Mouse (Mus musculus) stomach, embryonic 14.5 days (tissue): ENCODE measurements around the gene Zmynd15. TPM values are rescaled to one million over a fixed set of nuclear protein-coding genes. Genes with fewer than 3 reads are reported as not detected.
A peak's percentile ranks its signal among the peaks of the same experiment; 100 is the strongest.

ENCODE experiments used
- ATAC-seq: fragments of 200-750 bp; cut with Nextera tagmentation; 2 replicates; pipeline ENCODE4 v1.8.0; 2017; ENCODE audit warnings: low read depth, moderate TSS enrichment; ENCODE audit not compliant: insufficient number of reproducible peaks, insufficient read depth, low FRiP score
- H3K27ac ChIP-seq: fragments of 300-500 bp; sonication (generic); 2 replicates; pipeline ENCODE4 v1.5.1; 2014; ENCODE audit warnings: mild to moderate bottlenecking, low read length, moderate library complexity, mixed read lengths
- H3K27me3 ChIP-seq: fragments of 300-500 bp; sonication (generic); 2 replicates; pipeline ENCODE4 v1.6.1; 2014; ENCODE audit warnings: low read length, control low read depth, mixed read lengths; ENCODE audit not compliant: control insufficient read depth, insufficient read depth
- H3K36me3 ChIP-seq: fragments of 300-500 bp; sonication (generic); 2 replicates; pipeline ENCODE4 v1.6.1; 2014; ENCODE audit warnings: mild to moderate bottlenecking, control low read depth, low read length, moderate library complexity, mixed read lengths; ENCODE audit not compliant: control insufficient read depth, insufficient read depth
- H3K4me1 ChIP-seq: fragments of 300-500 bp; sonication (generic); 2 replicates; pipeline ENCODE4 v1.6.1; 2014; ENCODE audit warnings: low read length, control low read depth, mixed read lengths; ENCODE audit not compliant: control insufficient read depth, insufficient read depth
- H3K4me2 ChIP-seq: fragments of 300-500 bp; sonication (generic); replicated peaks from 2 replicates; pipeline ENCODE4 v1.6.1; 2014; ENCODE audit warnings: low read depth, low read length, control low read depth
- H3K4me3 ChIP-seq: fragments of 300-500 bp; sonication (generic); 2 replicates; pipeline ENCODE4 v1.5.1; 2014; ENCODE audit warnings: low read depth, low read length, control low read depth
- H3K9ac ChIP-seq: fragments of 300-500 bp; sonication (generic); replicated peaks from 2 replicates; pipeline ENCODE4 v1.6.1; 2014; ENCODE audit warnings: low read depth, mild to moderate bottlenecking, control low read depth, low read length, moderate library complexity, mixed read lengths
- H3K9me3 ChIP-seq: fragments of 300-500 bp; sonication (generic); 2 replicates; pipeline ENCODE4 v1.6.1; 2016; ENCODE audit warnings: low read depth, low read length, control low read depth; ENCODE audit not compliant: control insufficient read depth
- WGBS: fragments of 180-500 bp; shearing (Covaris S2); extraction: QIAGEN DNeasy Blood & Tissue Kit; methylation state at CpG from one replicate; pipeline ENCODE4 v1.1.7; 2014; 5-methylcytosine and 5-hydroxymethylcytosine counted together
- polyA plus RNA-seq: library from polyadenylated mRNA; unstranded; fragments of >200 nt; fragmentation: Nextera tagmentation; extraction: Ambion mirVana; gene quantifications from 2 replicates; pipeline ENCODE4 v1.2.1, GENCODE M21; 2014

Zmynd15 gene
- polyA plus RNA-seq, 1 experiment from 2014 or later, result 0.39 TPM

DNA sequence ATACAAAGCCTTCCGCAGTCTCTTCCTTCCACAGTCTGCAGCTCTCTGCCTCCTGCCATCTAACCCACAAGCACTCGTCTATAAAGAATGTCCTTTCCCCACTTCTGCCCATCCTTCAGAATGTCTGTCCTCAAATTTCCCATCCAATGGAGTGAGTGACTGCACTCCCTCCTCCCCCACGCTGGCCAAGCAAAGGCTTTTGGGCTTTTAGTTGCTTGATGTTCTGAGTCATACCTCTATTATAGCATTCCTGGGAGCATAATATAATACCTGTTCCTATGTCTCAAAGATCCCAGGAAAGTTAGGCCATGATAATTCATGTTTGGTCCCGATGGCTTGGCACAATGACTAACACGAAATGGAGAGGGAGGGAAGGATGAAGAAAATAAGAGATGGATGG lies 27.7 kb upstream of the Zmynd15 start:
- Histone ChIP-seq H3K4me1 (peaks cover 14% of the 10 kb centered on the region; the same call in 1 of the 2 replicates), H3K4me3 (peak overlapping the region; percentile 70), H3K27me3 (no peaks in the 10 kb centered on the region), H3K27ac (peak overlapping the region; percentile 69; the same call in 1 of the 2 replicates), H3K9ac (0 out of 2 replicates have a peak overlapping the region, but pooled peaks have one; percentile 18), H3K4me2 (peak overlapping the region; percentile 34; the same call in 1 of the 2 replicates), H3K36me3 (no peaks in the 10 kb centered on the region; the same call in 1 of the 2 replicates), H3K9me3 (no peaks in the 10 kb centered on the region)
- WGBS, result 28% methylated on average over 5 of the region's 5 CpGs
- ATAC-seq, result no peak

DNA sequence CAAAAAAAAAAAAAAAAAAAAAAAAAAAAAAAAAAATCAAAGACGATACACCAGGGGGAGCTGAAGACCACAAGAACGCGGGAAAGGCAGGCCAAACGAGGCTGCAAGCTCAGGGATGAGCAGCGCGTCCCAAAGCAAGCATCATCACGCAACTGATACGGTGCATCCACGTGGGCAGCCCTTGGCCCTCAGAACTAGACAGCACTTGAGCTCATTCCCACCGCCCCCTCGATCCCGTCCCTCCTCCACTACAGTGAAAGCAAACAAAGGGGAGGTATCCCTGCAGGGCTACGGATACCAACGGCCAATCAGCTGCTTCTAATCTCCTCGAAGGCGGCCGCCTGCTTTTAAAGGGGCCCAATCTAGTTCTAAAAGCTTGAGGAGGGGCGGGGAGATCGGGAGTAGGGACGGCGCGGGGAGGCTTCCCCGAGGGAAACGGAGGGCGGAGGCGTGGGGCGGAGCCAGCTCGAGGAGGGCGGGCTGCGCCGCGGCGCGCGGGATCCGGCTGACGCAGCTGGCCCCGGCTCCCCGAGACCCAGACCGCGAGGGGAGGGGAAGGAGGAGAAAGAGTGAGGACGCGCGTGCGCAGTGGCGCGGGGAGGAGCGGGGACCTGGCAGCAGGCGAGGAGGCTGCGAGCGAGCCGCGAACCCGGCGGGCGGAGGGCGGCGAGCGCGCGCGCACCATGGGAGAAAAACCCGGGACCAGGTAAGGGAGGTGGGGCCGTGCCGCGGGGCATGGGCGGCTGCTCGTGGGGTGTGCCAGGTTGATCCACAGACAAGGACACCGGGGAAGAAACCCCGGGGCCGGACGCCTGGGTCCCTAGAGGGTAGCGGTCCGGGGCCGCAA lies 27.0 kb upstream of the Zmynd15 start, which contains the start of gene Arrb2:
TSS of gene Arrb2 (plus strand) at position 588 of the 847 bp plus-strand sequence.
- under 1% methylated on average over 75 of the region's 75 CpGs for WGBS
- peak; percentile 95 for ATAC-seq

DNA sequence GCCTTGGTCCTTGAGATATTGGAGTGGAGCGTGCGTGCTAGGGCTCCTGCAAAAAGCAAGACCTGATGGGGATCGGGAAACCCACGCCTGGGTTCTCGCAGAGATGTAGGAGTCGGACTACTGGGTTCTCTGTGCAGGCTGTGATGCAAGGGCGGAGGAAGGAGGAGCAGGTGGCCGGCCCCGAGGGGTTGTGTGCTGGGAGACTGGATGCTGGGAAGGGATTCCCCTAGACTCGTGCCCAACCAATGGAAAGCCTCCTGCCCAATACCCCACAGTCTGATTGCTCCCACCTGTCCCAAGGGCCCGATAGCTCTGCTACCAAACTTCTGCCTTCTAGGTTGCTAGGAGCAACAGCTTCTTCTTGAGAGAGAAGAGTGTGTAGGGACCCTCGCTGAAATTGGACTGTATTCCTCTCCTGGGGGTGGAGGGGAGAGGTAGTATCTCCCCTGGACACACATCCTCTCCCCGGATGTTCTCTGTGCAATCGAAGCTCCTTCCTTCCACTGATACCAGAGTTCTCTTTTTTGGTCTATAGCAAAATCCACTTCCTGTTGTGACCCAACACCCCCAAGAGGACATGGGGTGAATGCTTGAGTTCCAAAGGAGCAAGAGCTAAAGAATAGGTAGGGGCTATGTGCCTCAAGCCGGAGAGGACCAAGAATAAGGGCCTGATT lies 26.2 kb upstream of the Zmynd15 start:
- Histone ChIP-seq H3K27me3 (no peaks in the 10 kb centered on the region), H3K27ac (peak overlapping the region; percentile 69), H3K9ac (peak overlapping the region; percentile 65), H3K9me3 (no peaks in the 10 kb centered on the region), H3K4me2 (peak overlapping the region; percentile 83), H3K4me1 (peaks cover 14% of the 10 kb centered on the region; the same call in 1 of the 2 replicates), H3K4me3 (peak overlapping the region; percentile 70), H3K36me3 (peaks cover 7% of the 10 kb centered on the region; the same call in 1 of the 2 replicates)
- WGBS, result 8% methylated on average over 15 of the region's 15 CpGs
- ATAC-seq, result peak; percentile 20; the same call in 1 of the 2 replicates

More for the DNA sequence above, 27.0 kb upstream of the Zmynd15 start, which contains the start of gene Arrb2:
- Histone ChIP-seq H3K9me3 (no peaks in the 10 kb centered on the region), H3K36me3 (peaks cover 6% of the 10 kb centered on the region; the same call in 1 of the 2 replicates), H3K4me2 (peak within 1 kb of the TSS; percentile 83), H3K27ac (peak within 1 kb of the TSS; percentile 69), H3K4me3 (peak within 1 kb of the TSS; percentile 70), H3K27me3 (no peaks in the 10 kb centered on the region), H3K4me1 (peaks cover 14% of the 10 kb centered on the region; the same call in 1 of the 2 replicates), H3K9ac (peak within 1 kb of the TSS; percentile 65)

DNA sequence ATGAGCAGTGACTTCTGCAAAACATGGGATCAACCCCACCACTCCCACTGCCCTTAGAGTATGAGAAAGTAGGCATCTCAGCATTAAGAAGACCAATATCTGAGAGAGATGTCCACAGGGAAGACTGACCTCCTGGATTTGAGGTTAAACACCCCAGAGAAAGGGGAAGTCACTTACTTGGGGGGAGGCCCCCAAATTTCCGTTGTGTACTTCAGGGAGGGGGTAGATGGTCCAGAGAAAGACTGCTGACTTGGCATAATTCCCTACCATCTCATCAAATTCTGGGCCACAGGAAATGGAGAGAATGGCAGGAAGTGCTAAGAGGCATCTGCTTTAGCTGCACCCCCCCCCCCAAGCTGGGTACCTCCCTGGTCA lies 25.7 kb upstream of the Zmynd15 start:
- no peak for ATAC-seq
- peak overlapping the region; percentile 70; the same call in 1 of the 2 replicates for H3K4me3 ChIP-seq
- no peak overlapping the region for H3K27ac ChIP-seq
- H3K4me2 ChIP-seq, result peak overlapping the region; percentile 83
- H3K9ac ChIP-seq, result no peak overlapping the region
- H3K36me3 ChIP-seq, result peaks cover 13% of the 10 kb centered on the region
- peaks cover 14% of the 10 kb centered on the region; the same call in 1 of the 2 replicates for H3K4me1 ChIP-seq
- no peaks in the 10 kb centered on the region for H3K9me3 ChIP-seq
- WGBS, result 80% methylated on average over 1 of the region's 1 CpGs
- no peaks in the 10 kb centered on the region for H3K27me3 ChIP-seq

DNA sequence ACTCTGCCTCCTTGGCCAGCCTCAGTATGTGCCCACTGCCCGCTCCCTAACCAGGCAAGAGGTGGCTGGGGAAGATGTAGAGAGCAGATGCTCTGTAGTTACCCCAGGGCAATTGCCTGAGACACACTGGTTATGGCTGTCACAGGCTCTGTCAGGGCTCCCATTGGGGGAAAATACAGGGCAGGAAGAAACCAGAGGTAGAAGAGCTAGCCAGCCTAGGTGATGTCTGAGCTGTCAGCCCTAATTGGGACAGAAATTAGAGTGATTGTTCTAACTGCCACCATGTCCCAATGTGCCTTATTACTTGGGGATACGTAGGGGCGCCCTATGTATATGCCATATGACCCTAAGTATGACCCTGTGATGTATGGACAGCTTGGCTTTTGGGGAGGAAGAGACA lies 25.3 kb upstream of the Zmynd15 start:
- Histone ChIP-seq H3K4me1 (peaks cover 14% of the 10 kb centered on the region; the same call in 1 of the 2 replicates), H3K4me2 (no peak overlapping the region), H3K27ac (no peak overlapping the region), H3K36me3 (peaks cover 16% of the 10 kb centered on the region), H3K9ac (no peak overlapping the region), H3K9me3 (no peaks in the 10 kb centered on the region), H3K27me3 (no peaks in the 10 kb centered on the region), H3K4me3 (no peak overlapping the region)
- ATAC-seq, result no peak
- 90% methylated on average over 3 of the region's 3 CpGs for WGBS

DNA sequence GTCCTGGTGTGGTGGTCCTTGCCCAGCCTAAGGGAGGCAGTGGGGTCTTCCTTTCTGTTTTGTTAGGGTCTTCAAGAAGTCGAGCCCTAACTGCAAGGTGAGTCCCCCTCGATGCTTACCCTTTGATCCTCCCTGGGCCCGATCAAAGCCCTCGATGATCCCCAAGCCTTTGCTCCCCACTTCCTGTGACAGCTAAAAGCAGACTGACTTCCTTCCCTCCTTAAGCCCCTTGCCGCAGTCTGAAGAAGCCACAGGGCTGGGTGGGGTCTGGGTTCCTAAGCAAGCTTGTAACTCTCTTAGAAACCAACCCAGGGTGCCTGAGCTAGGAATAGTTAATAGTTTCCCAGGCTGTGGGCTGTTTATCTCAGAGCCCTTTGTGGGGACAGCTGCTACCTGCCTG lies 23.8 kb upstream of the Zmynd15 start:
- Histone ChIP-seq H3K27me3 (no peaks in the 10 kb centered on the region), H3K4me3 (no peak overlapping the region), H3K4me2 (no peak overlapping the region), H3K9ac (no peak overlapping the region), H3K36me3 (peaks cover 21% of the 10 kb centered on the region), H3K9me3 (no peaks in the 10 kb centered on the region), H3K27ac (no peak overlapping the region), H3K4me1 (peaks cover 14% of the 10 kb centered on the region; the same call in 1 of the 2 replicates)
- no peak for ATAC-seq
- WGBS, result 70% methylated on average over 5 of the region's 5 CpGs

DNA sequence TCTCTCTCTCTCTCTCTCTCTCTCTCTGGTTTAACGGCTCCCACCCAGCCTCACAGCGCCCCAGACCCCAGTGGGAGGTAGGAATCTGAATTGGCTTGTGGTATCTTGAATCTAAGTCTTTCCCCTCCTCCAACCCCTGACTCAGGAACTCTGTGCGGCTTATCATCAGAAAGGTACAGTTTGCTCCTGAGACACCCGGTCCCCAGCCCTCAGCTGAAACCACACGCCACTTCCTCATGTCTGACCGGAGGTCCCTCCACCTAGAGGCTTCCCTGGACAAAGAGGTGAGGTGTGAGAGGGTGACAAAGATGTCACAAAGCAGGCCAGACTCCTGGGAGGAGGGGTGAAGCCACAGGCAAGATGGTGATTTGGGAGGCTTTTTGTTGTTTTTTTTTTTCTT lies 21.8 kb upstream of the Zmynd15 start:
- no peak overlapping the region for H3K4me2 ChIP-seq
- H3K9me3 ChIP-seq, result no peaks in the 10 kb centered on the region
- no peak overlapping the region for H3K27ac ChIP-seq
- WGBS, result 79% methylated on average over 6 of the region's 6 CpGs
- ATAC-seq, result no peak
- peaks cover 10% of the 10 kb centered on the region; the same call in 1 of the 2 replicates for H3K4me1 ChIP-seq
- no peak overlapping the region for H3K9ac ChIP-seq
- no peak overlapping the region for H3K4me3 ChIP-seq
- H3K36me3 ChIP-seq, result peaks cover 21% of the 10 kb centered on the region
- H3K27me3 ChIP-seq, result no peaks in the 10 kb centered on the region

DNA sequence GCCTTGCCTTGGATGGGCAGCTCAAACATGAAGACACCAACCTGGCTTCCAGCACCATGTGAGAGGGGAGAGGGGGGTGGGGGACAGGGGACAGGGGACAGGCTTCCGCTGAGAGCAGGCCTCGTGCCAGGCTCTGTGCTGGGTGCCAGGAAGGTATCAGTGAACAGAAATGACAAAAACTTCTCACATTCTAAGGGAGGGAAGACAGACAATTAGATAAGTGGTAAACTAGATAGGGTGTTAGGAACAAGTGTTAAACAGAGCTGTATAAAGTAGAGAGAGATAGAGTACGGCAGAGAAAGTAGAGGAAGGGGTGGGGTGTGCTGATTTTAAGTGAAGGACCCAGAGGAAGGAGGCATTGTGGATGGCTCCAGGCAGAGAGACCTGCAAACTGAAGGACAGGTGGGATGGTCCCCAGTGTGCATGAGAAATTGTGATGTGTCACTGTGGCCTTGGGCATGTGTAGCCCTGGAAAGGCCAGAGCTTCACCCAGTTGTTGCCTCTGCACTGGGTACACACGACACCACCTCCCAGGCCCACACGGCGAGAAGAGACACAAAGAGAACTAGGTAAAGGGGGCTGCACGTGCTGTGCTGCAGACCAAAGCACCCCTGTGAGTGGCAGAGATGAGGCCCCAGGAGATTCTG lies 20.4 kb upstream of the Zmynd15 start:
- WGBS, result 88% methylated on average over 7 of the region's 7 CpGs
- no peaks in the 10 kb centered on the region for H3K9me3 ChIP-seq
- peaks cover 21% of the 10 kb centered on the region for H3K36me3 ChIP-seq
- H3K4me1 ChIP-seq, result 0 out of 2 replicates have a peak, but pooled peaks cover under 1% of the 10 kb centered on the region
- no peak overlapping the region for H3K4me3 ChIP-seq
- no peak overlapping the region for H3K27ac ChIP-seq
- H3K9ac ChIP-seq, result no peak overlapping the region
- H3K27me3 ChIP-seq, result no peaks in the 10 kb centered on the region
- no peak overlapping the region for H3K4me2 ChIP-seq
- ATAC-seq, result no peak
